Mouse (Mus musculus): ENCODE data around the gene Dclk1.

DNA sequence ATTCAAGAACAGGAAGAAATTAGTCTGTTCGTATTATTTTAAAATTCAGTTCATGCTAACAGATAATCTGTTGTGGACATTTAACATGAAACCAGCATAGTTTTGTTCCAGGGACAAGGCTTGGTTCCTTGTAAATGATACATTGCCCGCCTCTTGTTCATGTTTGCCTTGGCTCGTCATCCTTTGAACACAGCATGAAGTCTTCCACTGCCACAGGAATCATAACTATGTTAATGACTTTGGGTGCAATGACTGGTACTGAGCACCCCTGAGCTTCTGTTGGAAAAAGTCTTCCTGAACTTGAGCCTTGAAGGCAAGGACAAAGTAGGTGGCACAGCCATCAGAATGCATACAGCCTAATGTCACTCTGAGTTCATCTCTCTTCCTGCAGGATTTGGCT is 5.9 kb downstream of the Dclk1 start:
- TF ChIP-seq GATA1 (IDR thresholded peaks at IDR 0.05; ENCODE audit: low read length) (no peak), TAL1 (IDR thresholded peaks at IDR 0.05; ENCODE audit: low read length) (no peak)

Data from erythroblast, embryonic 14.5 days (primary cell).